Mouse (Mus musculus) heart, postnatal 0 days (tissue): ENCODE results near the gene Exoc4.

ENCODE experiments used
- CTCF ChIP-seq: IDR thresholded peaks from 2 replicates; pipeline ENCODE4 v1.5.1; 2016; ENCODE audit warnings: antibody characterized with exemption, control low read depth, low read depth
- EP300 ChIP-seq: IDR thresholded peaks from 2 replicates; pipeline ENCODE4 v1.6.1; 2016; ENCODE audit warnings: antibody characterized with exemption, low read depth

GRCm38 (mm10) chr6:33226700-33227099 lies 22.2 kb upstream of the Exoc4 start:
- no peak for TF ChIP-seq CTCF
- TF ChIP-seq EP300 = no peak
